Mouse (Mus musculus): Measurements from ENCODE around the gene Rnase13.

DNA sequence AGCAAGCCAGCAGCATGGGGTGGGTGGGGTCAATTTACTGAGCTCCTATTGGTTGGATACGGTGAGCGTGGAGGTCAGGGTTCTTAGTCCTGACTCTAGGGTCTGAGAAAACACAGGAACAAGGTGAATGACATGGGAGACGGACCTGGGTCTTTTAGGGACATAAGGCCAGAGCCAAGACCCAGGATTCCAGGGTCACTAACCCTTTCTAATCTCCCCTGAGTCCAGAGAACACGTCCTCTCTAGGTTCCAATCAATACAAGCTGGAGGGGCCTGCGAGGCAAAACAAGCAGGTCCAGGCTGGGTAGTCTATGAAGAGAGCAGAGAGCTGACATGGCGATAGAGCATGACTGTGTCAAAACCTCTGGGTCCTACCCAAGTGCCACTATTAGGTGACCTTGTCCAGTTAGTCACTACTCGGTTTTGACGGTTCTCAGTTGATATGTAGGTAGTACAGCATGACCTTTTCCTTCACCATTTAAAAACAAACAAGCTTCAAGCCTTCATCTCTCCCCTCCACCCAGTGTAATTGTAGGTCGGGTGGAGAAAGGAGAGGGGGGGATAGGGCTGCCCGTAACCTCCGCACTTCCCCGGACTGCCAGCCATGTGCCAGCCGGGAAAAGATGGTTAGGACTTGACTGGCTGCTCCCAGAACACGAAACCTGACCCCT, 10.0 kb downstream of the Rnase13 start:
- no peak for TF ChIP-seq POLR2A (IDR thresholded peaks at IDR 0.05; ENCODE audit: control insufficient read depth, extremely low read depth, insufficient read depth, low read length, poor library complexity)
- TF ChIP-seq CTCF (IDR thresholded peaks at IDR 0.05; ENCODE audit: borderline replicate concordance, control insufficient read depth, extremely low read depth, insufficient read depth, low read length, poor library complexity): no peak
